Mouse (Mus musculus) central nervous system, embryonic 11.5 days (tissue): Measurements from ENCODE around the gene Nckipsd. TPM values are rescaled to one million over a fixed set of nuclear protein-coding genes. Genes with fewer than 3 reads are reported as not detected.

Source experiments
- polyA plus RNA-seq: library from polyadenylated mRNA; depleted of rRNA; stranded (reverse); fragments of >200 nt; gene quantifications from 2 replicates; pipeline ENCODE4 v1.2.3, GENCODE M21; 2012; rRNA removed

Gene Nckipsd
- 18.4 and 23.6 TPM in 2 replicates for polyA plus RNA-seq

DNA sequence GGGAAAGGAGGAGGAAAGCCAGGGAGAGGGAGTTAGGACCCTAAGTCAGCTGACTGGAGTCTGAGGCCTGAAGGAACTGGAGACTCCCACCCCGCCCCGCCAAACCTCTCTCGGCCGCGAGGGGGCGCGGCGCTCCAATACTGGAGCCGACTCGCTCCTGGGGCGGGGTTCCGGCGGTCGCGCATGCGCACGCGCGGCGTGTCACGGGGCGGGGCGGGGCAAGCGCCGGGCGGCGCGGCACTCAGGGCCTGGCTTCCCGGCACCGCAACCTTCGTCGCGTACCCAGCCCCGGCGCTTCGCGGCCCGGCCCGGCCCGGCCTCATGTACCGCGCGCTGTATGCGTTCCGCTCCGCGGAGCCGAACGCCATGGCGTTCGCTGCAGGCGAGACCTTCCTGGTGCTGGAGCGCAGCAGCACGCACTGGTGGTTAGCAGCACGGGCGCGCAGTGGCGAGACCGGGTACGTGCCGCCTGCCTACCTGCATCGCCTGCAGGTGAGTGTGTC, at the start of gene Nckipsd:
TSS of gene Nckipsd (plus strand) at position 206 of the 503 bp plus-strand sequence.

DNA sequence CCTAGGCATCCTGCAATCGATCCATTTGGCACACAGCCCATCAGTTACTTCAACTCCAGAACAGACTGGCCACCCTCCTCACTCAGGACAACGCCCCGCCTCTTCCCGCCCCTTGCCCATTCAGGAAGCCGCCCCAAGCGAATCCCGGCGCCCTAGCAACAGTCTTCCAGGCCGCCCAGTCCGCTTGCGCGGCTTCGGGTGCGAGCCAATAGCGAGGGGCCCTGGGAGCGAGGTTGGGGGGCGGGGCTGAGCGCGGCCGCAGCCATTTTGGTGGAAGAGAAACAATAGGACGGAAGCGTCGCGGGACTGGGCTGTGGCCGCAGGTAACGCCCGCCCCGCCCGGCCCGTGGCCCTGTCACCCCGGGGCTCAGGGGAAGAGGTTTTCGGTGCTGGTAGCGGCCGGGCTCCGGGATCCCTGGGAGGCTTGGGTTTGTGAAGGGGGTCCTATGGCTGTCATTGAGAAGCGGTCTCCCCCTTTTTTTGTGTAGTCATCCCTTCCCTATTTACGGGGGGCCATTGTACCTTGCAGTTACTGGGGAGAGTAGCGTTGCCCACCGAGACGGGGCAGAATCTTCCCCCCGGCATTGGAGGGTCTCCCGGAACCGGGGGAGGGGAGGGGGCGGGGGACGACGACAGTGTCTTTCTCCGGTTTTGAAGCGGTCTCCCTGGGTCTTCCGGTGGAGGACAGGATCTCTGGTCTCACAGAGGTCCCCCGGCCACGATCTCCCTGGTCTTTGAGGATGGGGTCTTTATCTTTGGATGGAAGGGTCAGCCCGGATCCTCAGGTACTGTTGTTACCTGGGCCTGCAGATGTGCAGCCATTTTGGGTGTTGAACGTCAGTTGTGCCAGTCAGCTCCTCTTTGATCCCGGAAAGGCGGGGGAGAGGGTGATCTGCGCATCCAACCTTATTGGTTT, 24.4 kb upstream of the Nckipsd start, which contains the start of gene Ip6k2:
TSS of gene Ip6k2 (plus strand) at position 249 of the 916 bp plus-strand sequence.

DNA sequence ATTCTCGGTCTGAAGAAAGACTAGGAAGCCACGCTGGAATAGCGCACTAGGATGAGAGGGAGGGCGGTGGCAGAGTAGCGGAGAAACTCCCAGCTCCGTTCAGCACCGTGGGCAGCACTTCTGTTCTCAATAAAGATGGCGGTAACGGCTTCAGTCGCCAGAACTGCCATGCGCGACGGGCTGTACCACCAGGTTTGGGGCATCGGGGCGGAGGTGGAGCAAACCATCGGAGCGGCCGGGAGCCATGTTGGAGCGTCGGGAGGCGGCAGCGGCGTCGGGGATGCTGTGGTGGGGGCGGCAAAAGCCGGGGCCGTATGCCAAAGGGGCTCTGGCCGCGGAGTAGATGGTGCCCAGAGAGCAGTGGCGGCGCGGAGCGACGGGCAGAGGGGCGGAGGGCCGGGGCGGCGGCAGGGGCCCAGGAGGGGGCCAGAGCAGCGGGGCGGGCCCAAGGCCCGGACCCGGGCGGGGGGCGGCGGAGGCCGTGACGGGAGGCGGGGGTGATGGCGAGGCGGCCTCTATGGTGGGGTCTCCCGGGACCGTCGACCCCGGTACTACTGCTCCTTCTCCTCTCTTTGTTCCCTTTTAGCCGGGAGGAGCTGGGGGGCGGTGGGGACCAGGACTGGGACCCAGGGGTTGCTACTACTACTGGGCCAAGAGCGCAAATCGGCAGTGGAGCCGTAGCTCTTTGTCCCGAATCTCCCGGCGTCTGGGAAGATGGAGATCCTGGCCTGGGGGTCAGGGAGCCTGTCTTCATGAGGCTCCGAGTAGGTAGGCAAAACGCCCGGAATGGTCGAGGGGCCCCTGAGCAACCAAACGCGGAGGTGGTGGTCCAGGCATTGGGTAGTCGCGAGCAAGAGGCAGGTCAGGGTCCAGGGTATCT, 17.9 kb downstream of the Nckipsd start, which contains the start of gene Celsr3:
TSS of gene Celsr3 (plus strand) at position 501 of the 880 bp plus-strand sequence.

DNA sequence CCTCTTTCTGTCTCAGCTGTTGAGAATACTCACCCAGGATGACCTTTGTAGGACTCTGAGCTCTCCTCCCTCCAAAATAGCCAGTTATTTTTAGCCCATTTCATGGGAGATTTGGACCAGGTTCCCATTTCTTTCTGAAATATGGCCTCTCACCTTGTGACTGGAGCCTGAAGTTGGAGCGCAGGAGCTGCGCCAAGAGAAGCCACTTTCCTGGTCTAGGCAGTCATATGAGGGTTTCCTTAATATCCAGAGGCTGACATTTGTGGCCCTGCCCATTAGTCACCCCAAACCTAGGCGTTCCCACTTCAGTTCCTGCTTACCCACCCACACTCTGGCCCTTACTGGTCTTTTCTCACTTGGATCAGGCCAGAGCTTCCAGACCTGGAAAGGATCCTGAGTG, 44.8 kb downstream of the Nckipsd start, which contains the start of gene Slc26a6:
TSS of gene Slc26a6 (plus strand) at position 308 of the 400 bp plus-strand sequence.

Other genes starting within 250 kb of the Nckipsd start
- 175 and 189 TPM in 2 replicates for gene Impdh2, start 248.1 kb upstream of the Nckipsd start, polyA plus RNA-seq
- 21.4 and 26.3 TPM in 2 replicates for gene Ndufaf3, start 240.9 kb upstream of the Nckipsd start, polyA plus RNA-seq
- 83.0 and 118 TPM in 2 replicates for gene Dalrd3, start 238.5 kb upstream of the Nckipsd start, polyA plus RNA-seq
- gene Wdr6, start 229.6 kb upstream of the Nckipsd start, polyA plus RNA-seq: 129 and 170 TPM in 2 replicates
- gene P4htm, start 210.7 kb upstream of the Nckipsd start, polyA plus RNA-seq: 11.8 and 12.4 TPM in 2 replicates
- gene Arih2, start 159.0 kb upstream of the Nckipsd start, polyA plus RNA-seq: 45.1 and 49.2 TPM in 2 replicates
- gene Slc25a20, start 146.3 kb upstream of the Nckipsd start, polyA plus RNA-seq: 17.2 and 21.2 TPM in 2 replicates
- 27.2 and 40.2 TPM in 2 replicates for gene Prkar2a, start 119.1 kb upstream of the Nckipsd start, polyA plus RNA-seq
- gene Ip6k2, start 24.6 kb upstream of the Nckipsd start, polyA plus RNA-seq: 203 and 241 TPM in 2 replicates
- gene Celsr3, start 18.0 kb downstream of the Nckipsd start, polyA plus RNA-seq: 30.2 and 66.8 TPM in 2 replicates
- gene Slc26a6, start 44.9 kb downstream of the Nckipsd start, polyA plus RNA-seq: 13.8 and 17.9 TPM in 2 replicates
- 0.12 and 0.43 TPM in 2 replicates for gene Tmem89, start 106.3 kb downstream of the Nckipsd start, polyA plus RNA-seq
- gene Uqcrc1, start 128.3 kb downstream of the Nckipsd start, polyA plus RNA-seq: 259 and 284 TPM in 2 replicates
- gene Col7a1, start 145.2 kb downstream of the Nckipsd start, polyA plus RNA-seq: 7.7 and 9.3 TPM in 2 replicates
- 0.34 and 0.67 TPM in 2 replicates for gene Ucn2, start 177.6 kb downstream of the Nckipsd start, polyA plus RNA-seq
- gene Pfkfb4, start 183.4 kb downstream of the Nckipsd start, polyA plus RNA-seq: 10.4 and 12.5 TPM in 2 replicates
- gene Shisa5, start 230.2 kb downstream of the Nckipsd start, polyA plus RNA-seq: 18.3 and 47.5 TPM in 2 replicates